Mouse (Mus musculus): ENCODE measurements around the gene Leap2.

DNA sequence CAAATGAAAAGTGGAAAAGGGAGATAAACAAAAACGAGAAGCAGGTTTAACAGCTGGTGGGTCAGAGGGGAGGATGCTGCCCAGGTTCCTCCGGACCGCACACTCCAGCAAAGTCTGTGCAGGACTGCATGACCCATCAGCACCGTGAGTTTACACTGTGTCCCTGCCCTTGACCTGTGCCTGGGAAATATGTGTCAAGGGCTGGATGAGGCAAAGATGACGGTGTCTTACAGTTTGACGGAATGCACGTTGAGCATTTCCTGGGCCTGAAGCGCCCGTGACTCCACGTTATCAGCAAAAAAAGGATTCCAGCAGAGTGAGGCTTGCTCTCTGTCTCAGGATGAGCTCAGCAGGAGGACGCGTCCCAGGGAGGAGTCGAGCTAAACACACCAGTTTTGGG is 22.6 kb upstream of the Leap2 start:
- TF ChIP-seq CTCF (IDR thresholded peaks at IDR 0.05; ENCODE audit: extremely low read depth, insufficient read length, insufficient replicate concordance, low read depth, low read length), result no peak
- TF ChIP-seq POLR2A (IDR thresholded peaks at IDR 0.05; ENCODE audit: low read depth, low read length), result no peak

Data from small intestine, adult 2 months (tissue).